Comparison of ENCODE assay signal across 32 mouse cellular contexts in the genomic region with DNA sequence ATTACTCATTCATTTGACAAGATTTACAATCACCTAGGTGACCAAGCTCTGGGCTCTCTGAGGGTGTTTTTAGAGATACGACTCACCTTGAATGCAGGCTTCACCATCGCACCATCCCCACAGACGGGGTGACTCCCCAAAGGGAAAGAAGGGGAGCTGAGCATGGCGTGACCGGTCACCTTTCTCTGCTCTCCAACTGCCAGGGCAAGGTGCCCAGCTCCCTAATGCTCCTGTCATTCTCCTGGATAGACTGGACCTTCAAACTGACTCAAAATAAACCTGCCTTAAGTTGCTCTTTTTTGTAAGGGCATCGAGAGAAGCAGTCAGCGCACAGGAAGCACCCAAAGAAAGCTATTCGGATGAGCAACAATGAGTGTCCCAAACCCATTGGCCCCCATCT. TPM values are rescaled to one million over a fixed set of nuclear protein-coding genes. Genes with fewer than 3 reads are reported as not detected.
"Had no signal": no experiment of that assay in that cellular context is flagged by ENCODE, and none has a peak within 500 bp of the region (broad histone marks: within the 10 kb centered on the region; RNA-seq: fewer than 3 reads in every experiment).

No protein-coding gene starts in this region.

- H3K4me3 ChIP-seq: limb, embryonic 10.5 days; limb, embryonic 12.5 days; limb, embryonic 13.5 days; limb, embryonic 15.5 days; liver, embryonic 12.5 days; liver, embryonic 13.5 days; liver, embryonic 15.5 days; lung, embryonic 15.5 days; megakaryocyte, embryonic 14.5 days; midbrain, embryonic 10.5 days; midbrain, embryonic 12.5 days; midbrain, embryonic 13.5 days; midbrain, embryonic 15.5 days; myocyte; neural tube, embryonic 12.5 days had no signal

- H3K4me2 ChIP-seq: limb, embryonic 12.5 days; limb, embryonic 13.5 days; limb, embryonic 15.5 days; liver, embryonic 11.5 days; liver, embryonic 12.5 days; liver, embryonic 13.5 days; liver, embryonic 15.5 days; lung, embryonic 14.5 days; lung, embryonic 15.5 days; midbrain, embryonic 11.5 days; midbrain, embryonic 12.5 days; midbrain, embryonic 13.5 days; midbrain, embryonic 15.5 days; neural tube, embryonic 12.5 days had no signal

- H3K9me3 ChIP-seq: limb, embryonic 10.5 days; limb, embryonic 12.5 days; limb, embryonic 13.5 days; limb, embryonic 15.5 days; liver, embryonic 12.5 days; liver, embryonic 13.5 days; liver, embryonic 15.5 days; lung, embryonic 15.5 days; megakaryocyte, embryonic 14.5 days; midbrain, embryonic 10.5 days; midbrain, embryonic 12.5 days; midbrain, embryonic 13.5 days; midbrain, embryonic 15.5 days; neural tube, embryonic 12.5 days had no signal

- H3K36me3 ChIP-seq: limb, embryonic 10.5 days; limb, embryonic 12.5 days; limb, embryonic 13.5 days; limb, embryonic 15.5 days; liver, embryonic 12.5 days; liver, embryonic 13.5 days; liver, embryonic 15.5 days; lung, embryonic 15.5 days; midbrain, embryonic 10.5 days; midbrain, embryonic 12.5 days; midbrain, embryonic 13.5 days; midbrain, embryonic 15.5 days; neural tube, embryonic 12.5 days had no signal

- DNase-seq: left cerebral cortex, postnatal 4 days; liver; liver, embryonic 13.5 days; liver, postnatal 0 days; lung, adult 18-20 months; lung, adult 2 months; lung, embryonic 14.5 days; lung, postnatal 10 days; lung, postnatal 14 days; lung, postnatal 36 days; lung, postnatal 4 days; midbrain, embryonic 14.5 days had no signal

- H3K9ac ChIP-seq: limb, embryonic 12.5 days; limb, embryonic 13.5 days; limb, embryonic 15.5 days; liver, embryonic 12.5 days; liver, embryonic 13.5 days; liver, embryonic 14.5 days; liver, embryonic 15.5 days; liver, postnatal 0 days; lung, embryonic 14.5 days; lung, embryonic 15.5 days; midbrain, embryonic 12.5 days; midbrain, embryonic 13.5 days; midbrain, embryonic 15.5 days; neural tube, embryonic 12.5 days had no signal

- H3K27ac ChIP-seq: limb, embryonic 12.5 days; limb, embryonic 13.5 days; limb, embryonic 15.5 days; liver, embryonic 12.5 days; liver, embryonic 13.5 days; liver, embryonic 14.5 days; liver, embryonic 15.5 days; lung, embryonic 15.5 days; macrophage; midbrain, embryonic 10.5 days; midbrain, embryonic 12.5 days; midbrain, embryonic 13.5 days; midbrain, embryonic 15.5 days; neural tube, embryonic 12.5 days had no signal

- ATAC-seq: liver, embryonic 12.5 days; liver, postnatal 0 days; lung, postnatal 0 days; midbrain, embryonic 13.5 days; midbrain, embryonic 15.5 days; midbrain, embryonic 16.5 days had no signal

- H3K27me3 ChIP-seq: lung, embryonic 15.5 days had no signal

RNA-seq across cellular contexts. Expression of a gene that starts 39.1 kb away (rescaled TPM):
- polyA plus RNA-seq: liver, embryonic 11.5 days; liver, embryonic 12.5 days; liver, embryonic 13.5 days; lung, embryonic 14.5 days had no signal
